Mouse (Mus musculus): ENCODE data around the gene Slc25a34.

DNA sequence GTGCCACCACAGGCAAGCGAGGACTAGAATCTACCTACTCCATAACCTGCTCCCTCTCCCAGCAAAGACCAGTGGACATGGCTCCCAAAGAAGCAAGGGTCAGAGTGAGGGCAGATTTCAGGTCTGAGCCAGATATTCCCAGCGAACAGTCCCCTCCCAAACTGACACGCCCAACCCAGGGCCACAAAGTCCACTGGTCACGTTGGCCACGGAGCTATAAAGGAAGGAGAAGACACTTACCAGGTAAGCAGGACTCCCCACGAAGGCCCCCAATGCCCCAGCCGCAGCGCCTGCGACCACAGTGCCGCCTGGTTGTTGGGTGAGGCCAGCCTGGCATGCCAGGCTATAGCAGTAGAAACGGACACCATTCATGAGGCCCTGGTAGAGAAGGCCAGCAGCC, 584 bp downstream of the Slc25a34 start:
- TF ChIP-seq POLR2A (IDR thresholded peaks at IDR 0.05; ENCODE audit: insufficient read depth, low read length) (no peak), CTCF (IDR thresholded peaks at IDR 0.05; ENCODE audit: low read depth, low read length) (no peak), EP300 (IDR thresholded peaks at IDR 0.05; ENCODE audit: insufficient read depth, low read depth, low read length) (no peak)
